Mouse (Mus musculus) thymus, postnatal 10 days (tissue): ENCODE results near the gene Grin1.
A peak's percentile ranks its signal among the peaks of the same experiment; 100 is the strongest.

Source experiments
- DNase-seq, 2 experiments: peaks; one replicate each; pipeline ENCODE4 v3.0.0; 2021; ENCODE audit warnings: low spot score in 2 of 2

The Grin1 gene

GRCm38 (mm10) chr2:25318119-25318966, 644 bp downstream of the Grin1 start:
- no peak for DNase-seq

- no peak for DNase-seq
Measured at GRCm38 (mm10) chr2:25311491-25311891, 7.5 kb downstream of the Grin1 start.

GRCm38 (mm10) chr2:25310969-25311368, 8.0 kb downstream of the Grin1 start:
- no peak for DNase-seq

- no peak for DNase-seq
Measured at GRCm38 (mm10) chr2:25310180-25310579, 8.8 kb downstream of the Grin1 start.

- DNase-seq, result no peak
Measured at GRCm38 (mm10) chr2:25305587-25306359, 13.2 kb downstream of the Grin1 start.

- DNase-seq, result no peak
Measured at GRCm38 (mm10) chr2:25304657-25305541, 14.1 kb downstream of the Grin1 start.

GRCm38 (mm10) chr2:25303931-25304656, 14.9 kb downstream of the Grin1 start:
- no peak for DNase-seq

- no peak for DNase-seq
Measured at GRCm38 (mm10) chr2:25303452-25303851, 15.5 kb downstream of the Grin1 start.

- no peak for DNase-seq
Measured at GRCm38 (mm10) chr2:25298046-25298445, 20.9 kb downstream of the Grin1 start.

- DNase-seq, result no peak
Measured at GRCm38 (mm10) chr2:25297093-25297492, 21.9 kb downstream of the Grin1 start.

GRCm38 (mm10) chr2:25293706-25294105, 25.3 kb downstream of the Grin1 start:
- DNase-seq, result no peak

GRCm38 (mm10) chr2:25292856-25293255, 26.1 kb downstream of the Grin1 start:
- peak; percentile 19 to 79 for DNase-seq

- no peak for DNase-seq
Measured at GRCm38 (mm10) chr2:25292054-25292544, 26.9 kb downstream of the Grin1 start.

- no peak for DNase-seq
Measured at GRCm38 (mm10) chr2:25291184-25292053, 27.6 kb downstream of the Grin1 start.

GRCm38 (mm10) chr2:25290816-25291130, 28.2 kb downstream of the Grin1 start:
- DNase-seq, result no peak

GRCm38 (mm10) chr2:25290101-25290815, 28.7 kb downstream of the Grin1 start:
- DNase-seq, result no peak

- no peak for DNase-seq
Measured at GRCm38 (mm10) chr2:25289651-25290050, 29.3 kb downstream of the Grin1 start, which contains the start of gene Lrrc26. TSS of gene Lrrc26 (plus strand) at chr2:25289915.

GRCm38 (mm10) chr2:25288734-25289345, 30.1 kb downstream of the Grin1 start:
- no peak for DNase-seq
